Mouse (Mus musculus) CD4-positive, CD25-positive, alpha-beta regulatory T cell, adult 2 months (primary cell): ENCODE measurements around the gene Inhbc.
"Not testable (repeated sequence)": the region's sequence is repeated elsewhere in the genome, so short reads cannot be mapped to it uniquely, and the experiment has no call there.

Experiments
- DNase-seq: peaks from one replicate; pipeline ENCODE4 v3.0.0-alpha.2; 2012; ENCODE audit warnings: low read depth, low spot score

The Inhbc gene

DNA sequence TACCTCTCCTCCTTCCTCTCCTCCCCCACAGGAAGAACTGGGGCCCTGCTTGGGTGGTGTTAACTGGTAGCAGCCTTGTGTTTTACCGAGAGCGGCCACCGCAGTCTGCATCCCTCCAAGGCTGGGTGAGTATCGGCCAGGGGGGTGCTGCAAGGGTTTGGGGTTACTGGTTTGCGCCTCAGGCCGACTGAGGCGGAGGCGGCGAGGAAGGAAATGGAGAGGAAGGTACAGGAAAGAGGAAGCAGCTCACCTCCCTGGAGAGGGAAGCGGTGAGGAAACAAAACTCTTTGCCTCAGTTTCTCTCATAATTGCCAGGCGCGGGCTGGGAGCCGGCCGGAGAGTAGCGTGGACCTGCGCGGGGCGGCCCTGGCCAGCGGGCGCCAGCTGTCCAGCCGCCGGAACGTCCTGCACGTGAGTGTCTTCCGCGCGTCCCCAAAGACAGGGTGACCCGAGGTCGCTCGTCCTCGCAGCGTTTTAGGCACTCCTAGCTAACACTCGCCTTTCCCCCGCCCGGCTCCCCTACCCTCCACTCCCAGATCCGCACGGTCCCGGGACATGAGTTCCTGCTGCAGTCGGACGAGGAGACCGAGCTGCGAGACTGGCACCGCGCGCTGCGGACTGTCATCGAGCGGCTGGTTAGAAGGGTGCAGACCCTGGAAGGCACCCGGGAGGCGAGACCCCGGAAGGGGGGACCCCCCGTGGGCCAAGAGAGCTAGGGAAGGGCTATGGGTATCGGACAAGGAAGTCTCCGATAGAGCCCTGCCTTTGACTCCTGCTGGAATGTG lies 44.0 kb downstream of the Inhbc start:
- peak; percentile 67 for DNase-seq

GRCm38 (mm10) chr10:127325454-127326016 lies 44.7 kb downstream of the Inhbc start:
- DNase-seq: peak; percentile 56

DNA sequence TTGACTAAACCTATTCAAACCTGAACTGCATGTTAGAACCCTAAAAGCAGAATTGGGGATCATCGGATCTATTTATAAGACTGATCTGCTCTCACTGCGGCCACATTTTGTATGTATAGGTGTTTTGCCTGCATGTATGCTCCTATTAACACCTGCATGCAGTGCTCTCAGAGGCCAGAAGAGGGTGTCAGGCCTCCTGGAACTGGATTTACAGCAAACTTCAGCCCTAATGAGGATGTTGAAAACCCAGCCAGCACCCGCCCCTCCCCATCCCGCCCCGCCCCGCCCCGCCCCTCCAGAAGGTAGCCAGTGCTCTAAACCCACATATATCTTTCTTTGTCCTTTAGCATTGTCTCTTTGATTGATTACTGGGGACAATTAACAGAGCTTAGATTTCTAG lies 45.7 kb downstream of the Inhbc start:
- DNase-seq: peak; percentile 94

GRCm38 (mm10) chr10:127323131-127323855 lies 46.9 kb downstream of the Inhbc start:
- DNase-seq: peak; percentile 49

DNA sequence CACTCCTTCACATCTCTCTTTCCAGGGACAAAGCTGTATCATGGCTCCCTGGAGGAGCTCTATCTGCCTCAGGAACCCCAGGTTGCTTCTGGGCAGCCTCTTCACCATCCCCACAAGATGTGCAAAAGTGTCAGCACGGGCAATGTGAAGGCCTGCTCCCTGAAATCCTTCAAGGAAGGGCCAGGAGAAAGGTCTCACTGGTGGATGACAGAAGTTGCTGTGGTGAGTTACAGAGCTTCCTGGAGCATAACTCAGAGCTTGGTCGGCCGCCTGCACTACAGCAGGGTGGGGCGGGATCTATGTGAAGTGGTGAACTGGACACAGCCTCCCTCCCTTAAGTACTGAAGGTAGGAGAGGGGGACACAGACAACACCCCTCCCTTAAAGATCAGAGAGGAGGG lies 47.6 kb downstream of the Inhbc start:
- DNase-seq: peak; percentile 38

DNA sequence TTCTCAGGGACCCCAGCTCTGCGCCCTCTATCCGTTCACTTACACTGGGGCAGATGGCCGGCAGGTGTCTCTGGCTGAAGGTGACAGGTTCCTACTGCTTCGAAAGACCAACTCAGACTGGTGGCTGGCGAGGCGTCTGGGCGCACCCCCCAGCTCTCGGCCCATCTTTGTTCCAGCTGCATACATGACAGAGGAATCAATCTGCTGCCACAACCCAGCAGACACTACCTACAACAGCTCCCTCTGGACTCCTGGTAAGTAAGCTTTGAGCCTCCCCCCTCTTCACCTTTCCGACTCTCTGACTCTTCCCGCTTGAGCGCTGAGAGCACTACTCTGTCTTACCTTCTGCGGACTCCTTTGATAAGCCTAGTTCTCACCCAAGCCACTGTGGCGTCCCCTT lies 48.1 kb downstream of the Inhbc start:
- DNase-seq: peak; percentile 58

DNA sequence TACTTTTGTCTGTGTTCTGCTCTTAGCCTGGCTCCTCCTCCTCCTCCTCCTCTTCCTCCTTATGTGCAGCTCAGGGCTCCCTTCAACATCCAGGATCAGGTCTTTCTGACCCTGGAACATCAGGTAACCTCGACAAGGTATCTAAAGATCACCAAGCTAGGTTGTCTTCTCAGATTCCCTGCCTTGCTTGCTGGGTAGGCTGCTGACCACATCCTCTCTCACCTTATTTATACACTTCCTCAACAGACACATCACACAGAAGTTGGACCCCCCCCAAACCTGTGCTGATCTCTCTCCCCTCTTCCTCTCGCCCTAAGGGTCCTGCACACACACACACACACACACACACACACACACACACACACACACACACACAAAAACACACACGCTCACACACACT lies 48.6 kb downstream of the Inhbc start, which contains the start of gene Arhgap9:
Arhgap9 (plus strand) TSS at position 344 of the 400 bp plus-strand sequence.
- peak; percentile 71 for DNase-seq

DNA sequence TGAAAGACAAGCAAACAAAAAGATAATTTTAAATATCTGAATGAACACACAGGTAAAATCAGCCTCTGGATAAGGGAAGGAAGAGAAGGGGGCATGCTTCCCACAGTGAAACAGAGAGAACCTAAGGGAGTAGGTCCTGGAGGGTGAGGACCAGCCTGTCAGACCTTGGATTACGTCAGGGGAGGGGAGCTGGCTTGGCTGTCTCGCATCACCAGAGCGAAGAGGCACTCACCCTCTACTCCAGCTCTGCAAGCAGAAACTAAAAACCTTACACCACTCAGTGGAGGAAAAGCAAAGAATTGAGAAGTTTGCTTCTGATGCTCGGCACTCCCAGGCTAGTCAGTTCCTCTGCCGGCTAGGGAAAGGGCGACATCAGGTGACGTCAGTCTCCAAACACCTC lies 50.3 kb downstream of the Inhbc start:
- DNase-seq: no peak

DNA sequence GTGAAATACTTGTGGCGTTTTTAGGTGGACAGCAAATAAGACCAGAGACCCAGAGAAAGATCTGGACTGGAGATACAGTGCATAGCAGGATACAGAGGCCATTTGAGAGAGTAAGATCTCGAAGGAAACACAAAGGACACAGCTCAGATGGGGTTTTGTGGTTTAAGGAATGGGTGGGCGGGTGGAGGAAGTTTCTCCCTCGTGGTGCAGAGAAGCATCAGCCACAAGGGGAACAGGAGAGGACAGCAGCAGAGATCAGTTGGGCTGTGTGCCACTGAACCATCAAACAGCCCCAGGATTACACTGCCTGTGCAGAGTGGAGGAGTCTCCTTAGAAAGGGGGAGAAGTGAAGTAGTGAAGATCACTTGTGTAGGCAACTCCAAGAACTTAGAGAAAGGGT lies 52.2 kb downstream of the Inhbc start:
- DNase-seq: no peak

DNA sequence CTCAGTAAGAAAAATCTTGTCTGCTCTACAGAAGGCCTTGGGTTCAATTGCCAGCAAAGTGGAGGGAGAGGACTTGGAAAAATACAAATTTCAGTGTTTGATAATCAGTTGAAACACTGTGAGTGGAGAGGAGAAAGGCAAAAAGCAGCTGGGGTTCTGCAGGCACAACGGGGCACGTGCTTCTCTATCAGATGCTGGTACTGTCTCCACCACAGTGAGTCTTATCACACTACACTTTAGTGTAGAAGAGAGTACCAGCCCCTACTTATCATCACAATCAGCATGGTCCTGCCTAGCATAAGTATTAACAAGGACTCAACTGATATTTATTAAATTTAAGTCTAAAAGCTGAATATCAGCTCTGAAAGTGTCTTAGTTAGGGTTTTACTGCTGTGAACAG lies 53.0 kb downstream of the Inhbc start:
- DNase-seq: no peak

GRCm38 (mm10) chr10:127314950-127315349 lies 55.3 kb downstream of the Inhbc start:
- not testable (repeated sequence) for DNase-seq

DNA sequence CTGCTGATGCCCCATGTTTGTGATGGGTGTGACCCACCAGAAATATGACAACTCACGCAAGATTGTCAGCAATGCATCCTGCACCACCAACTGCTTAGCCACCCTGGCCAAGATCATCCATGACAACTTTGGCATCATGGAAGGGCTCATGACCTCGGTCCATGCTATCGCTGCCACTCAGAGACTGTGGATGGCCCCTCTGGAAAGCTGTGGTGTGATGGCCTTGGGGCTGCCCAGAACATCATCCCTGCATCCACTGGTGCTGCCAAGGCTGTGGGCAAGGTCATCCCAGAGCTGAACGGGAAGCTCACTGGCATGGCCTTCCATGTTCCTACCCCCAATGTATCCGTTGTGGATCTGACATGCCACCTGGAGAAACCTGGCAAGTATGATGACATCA lies 56.7 kb downstream of the Inhbc start:
- DNase-seq: not testable (repeated sequence)

GRCm38 (mm10) chr10:127312858-127313257 lies 57.4 kb downstream of the Inhbc start:
- no peak for DNase-seq

DNA sequence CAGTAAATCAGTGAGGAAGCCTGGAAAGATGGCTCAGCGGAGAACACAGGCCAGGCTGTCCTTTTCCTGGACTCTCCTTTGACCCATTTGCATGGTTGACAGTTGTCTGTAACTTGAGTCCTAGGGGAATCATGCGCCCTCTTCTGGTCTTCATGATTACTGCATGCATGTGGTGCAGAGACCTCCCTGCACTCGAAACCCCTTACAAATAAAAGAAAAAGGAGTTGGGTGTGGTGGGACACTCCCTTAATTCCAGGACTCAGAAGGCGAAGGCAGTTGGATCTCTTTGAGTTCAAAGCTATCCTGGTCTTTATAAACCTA lies 57.9 kb downstream of the Inhbc start:
- DNase-seq: peak; percentile 90

GRCm38 (mm10) chr10:127311476-127312355 lies 58.5 kb downstream of the Inhbc start, which contains the start of gene Mars:
Gene Mars, minus strand, starts transcription at chr10:127311786.
- peak; percentile 95 for DNase-seq

GRCm38 (mm10) chr10:127310523-127311475 lies 59.4 kb downstream of the Inhbc start:
- peak; percentile 62 for DNase-seq

DNA sequence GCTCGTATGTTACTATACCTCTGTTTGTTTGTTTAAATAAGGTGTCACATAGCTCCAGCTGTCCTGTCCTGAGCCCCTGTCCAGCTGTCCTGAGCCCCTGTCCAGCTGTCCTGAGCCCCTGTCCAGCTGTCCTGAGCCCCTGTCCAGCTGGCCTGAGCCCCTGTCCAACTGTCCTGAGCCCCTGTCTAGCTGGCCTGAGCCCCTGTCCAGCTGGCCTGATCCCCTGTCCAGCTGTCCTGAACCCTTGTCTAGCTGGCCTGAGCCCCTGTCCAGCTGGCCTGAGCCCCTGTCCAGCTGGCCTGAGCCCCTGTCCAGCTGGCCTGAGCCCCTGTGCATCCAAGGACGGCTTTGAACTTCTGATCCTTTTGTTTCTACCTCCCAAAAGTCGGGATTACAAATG lies 61.1 kb downstream of the Inhbc start:
- not testable (repeated sequence) for DNase-seq
